Mouse (Mus musculus): ENCODE measurements at regions not wholly inside any gene's neighbourhood (a gene's known extent, or its start where the extent isn't known, plus 50 kb on each side); places are given as distances from the start of the nearest gene placed in this dataset.

DNA sequence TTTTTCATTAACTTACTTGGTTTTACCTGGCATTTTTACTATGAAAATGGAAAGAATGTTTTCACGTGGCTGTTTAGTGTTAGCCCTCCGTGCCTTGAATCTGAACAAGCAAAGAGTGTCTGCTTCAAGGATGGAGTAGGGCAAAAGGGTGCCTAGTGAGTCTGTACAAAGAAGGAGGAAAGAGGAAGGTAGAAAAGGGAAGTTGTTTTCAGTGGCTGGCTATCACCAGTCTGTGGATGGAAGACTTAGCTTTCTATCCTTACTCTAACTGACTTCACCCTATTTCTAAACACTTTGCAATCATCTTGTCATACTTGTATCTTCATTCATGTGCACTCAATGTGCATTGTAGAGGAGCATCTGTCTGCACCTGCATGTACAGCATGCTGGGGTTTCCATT, 993.2 kb downstream of the Car8 start:
- no peak for TF ChIP-seq CTCF (IDR thresholded peaks at IDR 0.05; ENCODE audit: borderline replicate concordance, extremely low read depth, insufficient read depth, insufficient read length)
- TF ChIP-seq POLR2A (IDR thresholded peaks at IDR 0.05; ENCODE audit: borderline replicate concordance, extremely low read depth, insufficient read depth, insufficient read length, poor library complexity, severe bottlenecking): no peak

All from brain, embryonic 14.5 days (tissue).